Mouse (Mus musculus) cerebellum, postnatal 4 days (tissue): Measurements from ENCODE around the gene Cdc6.
A peak's percentile ranks its signal among the peaks of the same experiment; 100 is the strongest.

Experiments used
- DNase-seq, 2 experiments: peaks; one replicate each; pipeline ENCODE4 v3.0.0; 2022; ENCODE audit warnings: low spot score in 2 of 2, mixed read lengths in 1 of 2

Gene Cdc6

DNA sequence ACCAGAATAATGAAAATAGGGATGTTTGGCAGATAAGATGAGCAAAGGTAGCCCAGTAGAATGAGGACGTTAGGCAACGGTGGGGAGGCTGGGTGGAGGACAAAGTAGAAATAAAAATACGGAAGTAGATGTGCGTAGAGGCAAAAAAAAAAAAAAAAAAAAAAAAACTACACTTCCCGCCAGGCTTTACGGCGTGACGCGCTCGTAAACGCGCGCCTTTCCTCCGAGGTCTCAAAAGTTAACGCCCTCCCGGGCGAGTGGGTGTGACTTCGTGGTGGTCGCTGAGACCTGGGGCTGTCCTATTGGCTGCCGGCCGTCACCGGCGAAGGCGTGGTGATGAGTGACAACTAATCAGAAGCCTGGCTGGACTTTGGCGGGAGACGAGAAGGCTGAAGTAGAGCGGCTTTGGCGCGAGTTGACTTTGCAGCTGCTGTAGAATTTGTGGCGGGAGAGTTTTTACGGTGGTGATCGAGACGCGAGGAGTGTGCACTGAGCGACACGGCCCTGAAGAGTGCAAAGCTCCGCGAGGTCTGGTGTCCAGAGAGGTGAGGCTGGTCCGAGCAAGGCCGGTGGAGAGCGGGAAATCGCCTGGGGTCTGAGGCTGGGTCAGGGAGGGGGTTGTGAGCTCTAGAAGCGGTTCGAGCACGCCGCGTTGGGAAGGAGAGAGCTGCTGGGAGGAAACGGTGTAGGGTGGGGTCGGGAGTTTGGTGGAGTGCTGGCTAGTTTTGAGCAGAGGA, at the start of gene Cdc6:
Gene Cdc6 (plus strand): TSS at position 365 of the 737 bp plus-strand sequence.
- peak; percentile 89 to 92 for DNase-seq

DNA sequence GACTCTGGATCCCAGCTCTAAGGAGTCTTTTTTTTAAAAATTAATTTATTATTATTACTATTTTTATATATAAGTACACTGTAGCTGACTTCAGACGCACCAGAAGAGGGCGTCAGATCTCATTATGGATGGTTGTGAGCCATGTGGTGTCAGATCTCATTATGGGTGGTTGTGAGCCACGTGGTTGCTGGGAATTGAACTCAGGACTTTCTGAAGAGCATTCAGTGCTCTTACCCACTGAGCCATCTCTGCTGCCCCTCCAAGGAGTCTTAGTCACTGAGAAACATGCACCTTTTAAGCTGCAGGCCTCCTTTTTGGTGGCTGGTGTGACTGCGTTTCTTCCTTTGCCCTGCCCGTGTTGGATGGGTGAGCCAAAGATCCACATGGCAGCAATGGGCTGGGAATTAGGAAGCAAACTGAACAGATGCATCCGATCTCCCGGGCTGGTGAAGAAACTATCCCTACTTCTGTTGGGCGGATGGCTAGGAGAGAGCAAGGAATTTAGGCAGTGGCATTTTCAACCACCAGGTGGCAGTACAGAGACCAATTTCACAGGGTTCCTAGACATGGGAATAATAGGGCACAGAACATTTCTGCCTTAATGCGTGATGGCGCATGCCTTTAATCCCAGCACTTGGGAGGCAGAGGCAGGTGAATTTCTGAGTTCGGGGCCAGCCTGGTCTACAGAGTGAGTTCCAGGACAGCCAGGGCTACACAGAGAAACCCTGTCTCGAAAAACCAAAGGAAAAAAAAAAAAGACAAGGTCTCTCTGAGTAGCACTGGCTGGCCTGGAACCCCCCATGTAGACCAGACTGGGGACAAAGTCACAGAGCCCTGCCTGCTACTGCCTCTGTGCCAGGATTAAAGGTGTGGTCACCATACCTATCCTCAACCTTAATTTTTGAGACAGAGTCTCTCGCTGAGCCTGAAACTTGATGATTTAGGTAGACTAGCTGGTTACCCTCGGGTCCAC, 48.6 kb upstream of the Cdc6 start:
- DNase-seq: peak; percentile 85 to 89

DNA sequence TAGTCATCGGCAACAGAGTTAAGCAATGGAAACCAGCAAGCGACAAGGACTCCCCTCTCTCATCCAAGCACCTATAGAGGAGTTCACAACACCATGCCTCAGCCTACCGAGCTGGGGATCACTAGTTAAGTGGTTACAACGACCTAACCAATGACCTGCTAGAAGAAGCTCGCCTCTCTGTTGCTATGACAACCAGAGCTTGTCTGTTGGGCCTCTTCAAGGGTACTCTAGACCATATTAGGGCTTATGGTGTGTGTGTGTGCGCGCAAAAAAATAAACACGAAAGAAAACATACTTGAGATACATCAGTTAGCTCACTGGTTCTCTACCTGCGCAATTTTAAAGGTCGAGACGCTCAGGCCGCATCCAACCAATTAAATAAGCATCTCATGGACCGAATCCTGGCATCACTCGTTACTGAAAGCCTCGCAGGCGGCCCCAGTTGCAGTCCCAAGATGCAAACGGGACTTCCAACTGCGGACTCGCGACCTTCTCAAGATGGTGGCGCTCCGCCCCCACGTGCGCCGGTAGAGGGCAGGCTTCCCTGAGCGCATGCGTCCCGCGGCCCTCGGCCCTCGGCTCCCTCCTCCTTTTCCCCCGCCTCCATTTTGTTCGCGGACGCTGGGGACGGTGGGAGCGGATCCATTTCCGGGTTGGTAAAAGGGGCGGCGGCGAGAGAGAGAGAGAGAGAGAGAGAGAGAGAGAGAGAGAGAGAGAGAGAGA, 44.4 kb upstream of the Cdc6 start, which contains the start of gene Wipf2:
Gene Wipf2 (plus strand): TSS at position 611 of the 723 bp plus-strand sequence.
- peak; percentile 95 to 97 for DNase-seq

DNA sequence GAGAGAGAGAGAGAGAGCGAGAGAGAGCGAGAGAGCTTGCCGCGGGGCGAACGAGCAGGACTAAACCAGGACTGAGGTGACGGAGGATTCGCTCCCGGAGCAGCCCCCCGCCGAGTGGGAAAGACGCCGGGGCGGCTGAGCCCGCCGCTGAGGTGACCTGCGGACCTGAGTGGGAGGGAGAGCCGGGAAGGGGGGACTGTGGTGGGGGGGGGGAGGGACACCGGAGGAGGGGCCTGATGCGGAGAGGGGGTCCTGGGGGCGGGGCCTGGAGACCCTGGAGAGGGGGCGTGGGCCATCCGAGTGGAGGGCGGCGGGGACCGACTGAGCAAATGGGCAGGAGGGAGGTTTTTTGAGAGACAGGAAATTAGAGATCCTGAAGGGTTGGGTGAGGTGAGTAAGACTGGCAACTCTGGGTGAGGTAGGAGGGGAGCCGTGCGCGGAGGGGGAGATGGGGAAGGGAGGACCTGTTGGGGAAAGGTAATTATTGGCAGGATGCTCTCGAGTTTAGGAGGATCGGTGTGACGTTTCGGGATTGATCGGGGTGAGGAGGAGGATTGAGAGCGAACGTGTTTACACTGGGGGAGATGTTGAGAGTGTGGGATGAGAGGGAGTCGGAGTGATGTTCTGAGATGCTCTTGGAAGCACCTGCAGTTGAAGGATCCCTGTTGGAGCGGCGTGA, 43.7 kb upstream of the Cdc6 start:
- peak in 1 of 2 experiments; percentile 74 for DNase-seq

DNA sequence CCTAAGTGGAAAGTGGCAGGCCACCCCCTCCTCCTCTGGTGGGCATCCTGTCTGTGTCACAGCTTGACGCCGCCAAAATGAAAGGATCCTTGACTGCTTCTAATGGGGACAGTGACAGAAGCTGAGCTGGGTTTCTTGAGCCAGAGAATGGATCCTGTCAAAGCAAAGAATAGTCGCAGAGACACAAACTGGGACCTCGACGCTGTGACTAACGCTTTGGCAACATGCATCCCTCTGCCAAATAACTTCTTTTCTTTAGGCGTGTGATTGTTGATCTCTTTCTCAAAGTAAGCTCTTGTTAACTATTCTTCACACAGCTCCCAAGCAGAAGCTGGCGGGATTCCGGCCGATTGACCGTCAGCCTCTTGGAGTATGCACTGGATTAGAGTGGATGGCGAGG, 40.3 kb upstream of the Cdc6 start:
- peak in 1 of 2 experiments; percentile 52 for DNase-seq

DNA sequence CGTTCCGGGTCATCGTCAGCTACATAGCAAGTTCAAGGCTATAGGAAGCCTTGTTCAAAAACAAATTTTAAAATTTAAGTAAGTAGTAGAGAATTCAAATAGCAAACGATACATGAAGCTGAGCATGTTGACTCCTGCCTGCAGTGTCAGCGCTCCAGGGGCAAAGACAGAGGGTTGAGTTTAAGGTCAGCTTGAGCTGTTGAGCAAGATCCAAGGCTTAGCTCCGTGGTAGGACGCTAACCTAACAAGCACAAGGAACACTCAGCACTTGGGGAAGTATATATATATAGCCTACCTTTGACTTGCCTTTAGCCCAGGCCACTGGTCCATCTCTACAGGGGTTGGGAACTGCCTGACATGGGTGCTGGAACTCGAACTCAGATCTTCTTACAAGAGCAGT, 37.7 kb upstream of the Cdc6 start:
- no peak for DNase-seq

DNA sequence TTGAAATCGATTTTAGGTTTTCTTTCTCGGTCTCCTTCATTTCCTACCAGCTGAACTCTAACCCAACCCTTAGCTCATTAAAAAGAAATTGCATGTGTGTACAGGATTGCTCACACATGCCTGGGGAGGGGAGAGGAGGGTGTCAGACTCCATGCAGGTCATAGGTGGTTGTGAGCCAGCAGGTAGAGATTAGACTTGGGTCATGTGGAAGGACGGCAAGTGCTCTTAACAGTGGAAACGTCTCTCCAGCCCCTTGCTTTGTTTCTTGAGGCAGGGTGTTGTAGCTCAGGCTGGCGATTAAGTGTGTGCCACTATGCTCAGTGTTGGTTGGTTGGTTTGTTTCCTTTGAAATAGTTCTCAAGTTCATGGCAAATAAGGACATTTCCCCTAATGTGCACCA, 36.8 kb upstream of the Cdc6 start:
- no peak for DNase-seq

DNA sequence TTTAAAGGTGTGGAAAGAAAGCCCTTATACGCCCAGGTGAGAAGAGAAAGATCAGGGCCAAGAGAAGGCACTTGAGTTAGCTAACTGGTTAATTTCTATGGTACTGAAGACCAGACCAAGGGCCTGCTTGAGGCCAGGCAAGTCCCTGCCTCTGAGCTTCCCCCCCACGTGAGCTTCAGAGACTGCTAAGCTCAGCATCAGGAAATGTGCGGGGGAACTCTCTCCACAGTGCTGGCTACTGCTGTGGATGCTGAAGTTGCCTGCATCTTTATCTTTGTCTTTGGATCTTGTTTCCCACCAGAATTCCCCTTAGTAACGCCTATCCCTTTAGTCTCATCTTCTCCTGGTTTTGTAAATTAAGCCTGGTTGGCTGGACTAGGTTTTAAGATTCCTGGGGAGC, 36.2 kb upstream of the Cdc6 start:
- DNase-seq: no peak

DNA sequence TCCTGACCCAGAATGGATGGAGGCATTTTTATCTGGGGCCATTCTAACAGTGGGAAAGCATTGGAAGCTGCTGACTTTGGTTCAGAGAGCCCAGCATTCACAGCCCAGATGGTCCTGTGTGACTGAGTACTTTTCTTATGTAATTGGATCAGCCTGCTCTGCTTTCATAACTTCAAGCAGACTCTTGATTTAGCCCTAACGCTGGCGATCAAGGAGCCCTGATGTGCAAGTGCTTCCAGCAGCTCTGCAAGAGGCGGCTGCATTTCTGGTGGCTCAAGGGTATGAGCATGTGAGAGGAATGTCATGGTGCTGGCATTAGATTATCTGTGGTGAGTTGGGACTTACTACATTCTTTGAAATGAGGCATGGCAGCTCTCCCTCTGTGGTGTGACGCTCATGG, 35.6 kb upstream of the Cdc6 start:
- no peak for DNase-seq

DNA sequence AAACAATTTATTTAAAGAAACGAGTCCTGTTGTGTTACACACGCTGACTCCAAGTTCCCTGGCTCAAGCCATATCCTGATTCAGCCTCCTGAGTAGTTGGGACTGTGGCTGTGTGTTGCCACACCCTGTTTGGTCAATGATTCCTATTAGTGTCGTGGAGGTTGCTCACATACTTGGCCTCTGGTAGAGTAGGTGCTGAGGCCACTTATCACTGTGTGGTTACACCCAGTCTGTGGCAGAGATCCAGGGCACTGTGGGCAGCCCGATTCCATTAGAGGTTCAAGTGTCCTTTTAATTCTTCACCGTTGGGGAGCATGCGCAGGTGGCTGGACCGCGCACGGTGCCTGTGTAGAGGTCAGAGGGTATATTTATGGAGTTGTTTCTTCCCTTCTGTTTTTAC, 33.7 kb upstream of the Cdc6 start:
- DNase-seq: no peak

DNA sequence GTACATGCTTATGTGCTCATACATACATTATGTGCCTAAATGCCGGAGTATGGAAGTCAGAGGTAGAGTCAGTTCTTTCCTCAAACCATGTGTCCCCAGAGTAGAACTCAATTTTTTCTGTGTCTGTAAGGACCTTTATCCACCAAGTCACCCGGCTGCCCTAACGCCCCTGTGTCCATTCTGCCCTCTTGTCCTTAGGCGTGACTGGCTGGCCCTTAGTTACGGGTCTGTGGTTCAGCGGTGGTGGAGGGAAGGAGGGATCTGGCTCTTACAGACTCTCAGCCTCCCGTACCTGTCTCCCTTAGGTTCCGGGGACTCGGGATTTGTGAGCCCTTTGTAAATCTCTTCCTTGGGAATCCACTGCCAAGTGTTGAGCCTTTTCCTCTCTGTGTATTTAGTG, 30.6 kb upstream of the Cdc6 start:
- no peak for DNase-seq

DNA sequence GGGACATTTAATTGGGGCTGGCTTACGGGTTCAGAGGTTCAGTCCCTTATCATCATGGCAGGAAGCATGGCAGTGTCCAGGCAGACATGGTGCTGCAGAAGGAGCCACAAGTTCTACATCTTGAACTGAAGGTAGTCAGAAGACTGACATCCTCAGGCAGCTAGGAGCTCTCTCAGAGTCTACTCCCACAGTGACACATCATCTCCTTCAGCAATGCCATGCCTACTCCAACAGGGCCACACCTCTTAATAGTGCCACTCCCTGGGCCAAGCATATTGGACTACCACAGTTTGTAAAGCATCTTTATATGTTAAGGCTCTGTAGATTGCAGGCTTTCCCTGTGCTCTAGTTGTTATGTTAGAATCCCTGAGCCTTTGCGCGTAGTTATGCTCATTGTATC, 19.9 kb upstream of the Cdc6 start:
- no peak for DNase-seq

DNA sequence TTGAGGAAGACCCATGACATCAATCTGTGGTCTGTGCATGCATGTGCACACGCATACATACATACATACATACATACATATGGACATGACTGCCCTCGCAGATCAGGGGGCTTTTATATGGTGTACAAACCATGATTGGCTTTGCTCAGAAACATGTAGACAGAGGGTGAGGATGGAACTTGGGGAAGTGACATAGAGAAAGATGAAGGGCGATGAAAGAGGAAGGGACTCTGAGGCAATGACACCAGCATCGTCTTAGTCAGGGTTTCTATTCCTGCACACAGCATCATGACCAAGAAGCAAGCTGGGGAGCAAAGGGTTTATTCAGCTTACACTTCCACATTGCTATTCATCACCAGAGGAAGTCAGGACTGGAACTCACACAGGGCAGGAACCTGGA, 18.5 kb upstream of the Cdc6 start:
- no peak for DNase-seq

DNA sequence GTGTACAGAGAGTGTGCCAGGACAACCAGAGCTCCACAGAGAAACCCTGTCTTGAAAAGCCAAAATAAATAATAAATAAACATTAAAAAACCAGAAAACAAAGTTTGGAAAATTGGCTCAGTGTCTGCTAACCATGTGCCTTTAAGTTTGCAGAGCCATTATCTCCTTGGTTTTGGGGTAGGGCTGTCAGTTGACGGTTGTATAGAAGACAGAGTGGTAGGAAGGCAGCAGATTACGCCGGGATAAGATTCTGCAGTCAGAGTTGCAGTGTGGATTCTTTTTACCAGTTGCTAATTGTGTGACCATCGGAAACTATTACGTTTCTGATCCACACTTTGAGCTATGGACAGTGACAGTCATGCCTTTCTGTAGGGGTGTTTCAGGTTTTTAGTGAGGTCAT, 17.6 kb upstream of the Cdc6 start:
- no peak for DNase-seq

DNA sequence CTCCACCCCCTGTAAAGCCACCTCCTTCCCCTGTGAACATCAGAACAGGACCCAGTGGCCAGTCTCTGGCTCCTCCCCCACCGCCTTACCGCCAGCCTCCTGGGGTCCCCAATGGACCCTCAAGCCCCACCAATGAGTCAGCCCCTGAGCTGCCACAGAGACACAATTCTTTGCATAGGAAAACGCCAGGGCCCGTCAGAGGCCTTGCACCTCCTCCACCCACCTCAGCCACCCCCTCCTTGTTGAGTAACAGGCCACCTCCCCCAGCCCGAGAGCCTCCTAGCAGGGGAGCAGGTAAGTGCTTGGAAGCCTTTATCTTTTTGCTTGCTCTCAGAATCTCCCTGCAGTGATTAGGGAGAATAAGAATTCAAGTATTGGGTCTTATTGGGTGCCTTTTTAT, 15.2 kb upstream of the Cdc6 start:
- no peak for DNase-seq

DNA sequence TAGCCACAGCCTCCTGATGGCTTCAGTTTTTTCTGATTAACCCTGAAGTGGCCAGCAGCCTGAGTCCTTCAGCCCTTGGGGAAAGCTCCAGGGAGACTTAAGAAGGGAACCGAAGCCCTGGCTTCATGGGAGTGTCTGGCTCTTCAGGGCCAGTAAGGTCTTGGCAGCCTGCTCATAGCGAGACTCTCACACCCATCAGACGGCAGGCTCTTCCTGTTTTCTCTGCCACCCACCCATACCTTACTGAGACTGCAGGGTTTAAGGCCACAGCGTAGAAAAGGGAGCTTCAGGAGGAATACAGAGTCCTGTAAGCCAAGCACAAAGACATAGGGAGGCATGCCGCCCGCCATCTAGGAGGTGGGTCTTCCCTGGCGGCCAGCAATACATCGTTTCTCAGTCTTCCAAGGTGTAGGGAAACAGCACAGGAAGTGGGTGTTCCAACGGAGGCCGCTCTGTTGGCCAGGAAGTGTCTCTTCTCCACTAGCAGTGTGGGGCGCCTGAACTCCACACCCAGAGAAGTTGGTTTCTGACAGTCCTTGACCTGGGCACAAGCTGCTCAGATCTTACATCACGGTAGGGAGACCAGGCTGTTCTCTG, 7.0 kb upstream of the Cdc6 start:
- no peak for DNase-seq

DNA sequence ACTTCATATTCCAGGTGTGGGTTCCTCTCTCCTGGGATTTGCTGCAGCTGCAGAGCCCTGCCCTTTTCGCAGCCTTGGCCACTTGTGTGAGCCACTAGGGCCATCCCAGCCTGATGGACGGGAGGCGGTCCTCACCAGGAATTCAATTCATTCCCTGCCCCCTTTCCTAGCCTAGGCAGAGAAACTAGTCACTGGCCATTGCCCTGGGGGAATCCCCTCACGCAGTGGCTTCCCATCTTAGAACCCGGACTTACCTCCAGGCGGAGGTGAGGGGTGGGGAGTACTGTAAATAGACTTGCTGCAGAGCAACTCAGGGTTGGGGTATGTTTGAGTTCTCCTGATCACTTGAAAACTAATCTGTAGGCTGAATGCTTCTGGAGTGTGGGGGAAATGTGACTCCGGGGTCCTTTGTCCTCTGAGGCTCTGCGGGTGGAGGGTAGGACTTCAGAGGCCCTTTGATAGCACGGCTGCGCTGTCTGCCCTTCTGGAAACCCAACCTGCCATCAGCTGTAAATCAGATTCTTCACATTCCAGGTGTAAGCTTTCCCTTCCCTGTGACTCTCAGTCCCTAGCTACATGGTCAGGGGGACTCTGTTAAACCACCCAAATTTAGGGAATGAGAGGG, 4.9 kb upstream of the Cdc6 start:
- no peak for DNase-seq

DNA sequence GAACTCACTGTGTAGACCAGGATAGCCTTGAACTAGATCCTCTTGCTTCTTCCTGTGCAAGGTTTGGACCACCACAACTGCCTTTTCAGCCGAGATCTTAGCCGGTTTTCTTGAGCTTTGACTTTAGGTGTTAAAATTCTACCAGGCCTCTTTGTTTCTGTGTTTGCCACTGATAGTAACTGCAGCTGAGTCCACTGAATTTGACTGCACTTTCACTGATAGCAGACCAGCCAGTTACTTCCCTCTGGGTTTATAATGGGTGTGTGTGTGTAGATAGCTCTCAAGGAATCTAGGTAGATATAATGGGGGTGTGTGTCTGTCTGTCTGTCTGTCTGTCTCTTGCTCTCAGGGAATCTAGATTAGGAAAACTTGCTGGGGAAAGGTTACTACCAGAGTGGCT, 3.0 kb upstream of the Cdc6 start:
- DNase-seq: no peak

DNA sequence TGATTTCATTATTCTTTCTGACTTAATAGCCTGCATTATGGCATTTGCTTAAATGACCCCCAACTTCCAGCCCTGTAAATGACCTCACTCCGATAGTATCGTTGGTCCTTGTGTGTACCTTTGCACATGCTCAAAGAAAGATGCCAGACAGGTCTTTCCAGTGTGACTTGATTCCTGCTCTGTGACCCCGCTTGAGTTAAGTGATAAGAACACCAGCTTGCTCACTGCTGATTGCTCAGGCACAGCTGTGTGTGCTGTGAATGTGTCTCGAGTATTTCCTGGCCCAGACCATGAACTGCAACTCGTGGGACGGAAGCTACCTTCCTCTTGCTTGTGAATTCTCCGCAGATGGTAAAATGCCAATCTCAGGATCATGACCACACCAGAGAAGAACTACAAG, 2.6 kb upstream of the Cdc6 start:
- no peak for DNase-seq

DNA sequence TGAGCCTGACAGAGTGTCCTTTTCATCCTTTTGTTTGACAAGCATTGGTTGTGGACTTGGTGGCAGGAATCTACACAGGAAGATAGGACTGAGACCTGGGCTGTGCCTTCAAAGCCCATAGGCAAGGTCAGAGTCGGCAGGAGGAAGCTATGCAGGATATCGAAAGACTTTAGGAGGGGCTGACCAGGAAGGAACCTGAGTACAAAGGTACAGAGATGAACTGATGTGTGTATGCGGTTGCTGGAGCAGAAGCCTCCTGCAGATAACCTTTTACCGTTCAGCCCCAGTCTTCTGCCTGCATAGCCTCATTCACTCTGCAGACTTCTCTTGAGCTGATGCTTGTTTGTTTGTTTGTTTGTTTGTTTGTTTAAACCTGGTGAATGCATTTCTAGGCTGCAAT, 2.0 kb upstream of the Cdc6 start:
- DNase-seq: no peak

DNA sequence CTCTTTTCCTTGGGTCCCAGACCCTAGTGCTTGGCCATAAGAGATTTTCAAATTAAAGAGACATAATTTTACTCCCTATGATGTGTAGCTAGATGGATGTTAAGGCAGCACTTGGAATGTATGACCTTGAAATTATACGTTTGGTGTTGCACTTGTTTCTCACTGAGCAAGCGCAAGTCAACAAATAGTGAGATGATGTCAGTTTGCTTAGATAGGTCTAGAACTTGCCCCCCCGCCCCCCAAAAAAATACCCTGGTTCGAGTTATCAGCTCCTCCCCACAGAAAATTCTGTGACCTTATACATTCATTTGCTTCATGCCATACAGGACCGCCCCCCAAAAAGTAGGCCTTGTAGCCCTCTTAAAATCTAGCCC, 551 bp upstream of the Cdc6 start:
- DNase-seq: no peak
